Mouse (Mus musculus): ENCODE results near the gene Iapp. TPM values are rescaled to one million over a fixed set of nuclear protein-coding genes. Genes with fewer than 3 reads are reported as not detected.
A peak's percentile ranks its signal among the peaks of the same experiment; 100 is the strongest.

The Iapp gene
- total and polyA plus RNA-seq, 3 experiments = not detected

- Histone ChIP-seq H3K27ac (ENCODE audit: insufficient read depth, low read depth) (no peak overlapping the region), H3K9me3 (replicated peaks; ENCODE audit: low read length) (no peaks in the 10 kb centered on the region), H3K4me1 (ENCODE audit: control insufficient read depth in 1 of 2, insufficient read depth in 2 of 2) (peaks cover 0 to 2% of the 10 kb centered on the region in 2 experiments; a peak in 1 of 4 replicates), H3K36me3 (replicated peaks in 1 of 2; ENCODE audit: control insufficient read depth in 1 of 2, insufficient read depth in 1 of 2, low read length in 1 of 2) (no peaks in the 10 kb centered on the region), H3K4me3 (replicated peaks in 1 of 3; ENCODE audit: low read depth in 2 of 3, low read length in 2 of 3, poor library complexity in 1 of 3) (no peak overlapping the region), H3K9ac (ENCODE audit: insufficient read depth, low read depth) (no peak overlapping the region), H3K27me3 (replicated peaks) (peaks cover 3% of the 10 kb centered on the region), H3K79me2 (replicated peaks; ENCODE audit: control insufficient read depth, extremely low read depth, insufficient read depth, poor library complexity, severe bottlenecking) (no peaks in the 10 kb centered on the region), H3K4me2 (ENCODE audit: insufficient read depth, low read depth, poor library complexity, severe bottlenecking) (no peak overlapping the region)
- dilution Hi-C loops (cut with MboI; ENCODE audit: extremely low pct_ligation_motif_present, extremely low pct_unique_long_range_greater_than_20kb, low sequenced_read_pairs) (no loop called here), in situ Hi-C loops (cut with MboI; ENCODE audit: low pct_ligation_motif_present, low pct_unique_long_range_greater_than_20kb, low sequenced_read_pairs) (loop anchor here (25.0 kb wide), 1 partner anchor 173 kb away; the partner anchor contains the start of gene Ldhb)
- DNase-seq (ENCODE audit: extremely low read depth) = no peak
- TF ChIP-seq MAFK (IDR thresholded peaks at IDR 0.05; ENCODE audit: insufficient replicate concordance, low read length) = no peak
- TF ChIP-seq USF1 (IDR thresholded peaks at IDR 0.05; ENCODE audit: low read depth, low read length) = no peak
- TF ChIP-seq POLR2AphosphoS2 (IDR thresholded peaks at IDR 0.05; ENCODE audit: low read depth, low read length) = no peak
- TF ChIP-seq BHLHE40 (IDR thresholded peaks at IDR 0.05; ENCODE audit: low read depth, low read length) = no peak
- no peak for TF ChIP-seq NELFE (IDR thresholded peaks at IDR 0.05; ENCODE audit: low read depth, low read length)
- TF ChIP-seq ZKSCAN1 (IDR thresholded peaks at IDR 0.05; ENCODE audit: borderline replicate concordance, low read depth, low read length) = no peak
- TF ChIP-seq NRF1 (IDR thresholded peaks at IDR 0.05; ENCODE audit: low read depth, low read length) = no peak
- TF ChIP-seq ETS1 (conservative IDR thresholded peaks at IDR 0.05; ENCODE audit: low read depth, low read length) = no peak
Measured at GRCm38 (mm10) chr6:142339576-142339975, 41.4 kb downstream of the Iapp start.

- dilution Hi-C loops (cut with MboI; ENCODE audit: extremely low pct_ligation_motif_present, extremely low pct_unique_long_range_greater_than_20kb, low sequenced_read_pairs) = no loop called here
- DNase-seq (ENCODE audit: extremely low read depth) = peak; percentile 64
- H3K27ac ChIP-seq (ENCODE audit: insufficient read depth, low read depth) = no peak overlapping the region
- H3K4me2 ChIP-seq (ENCODE audit: insufficient read depth, low read depth, poor library complexity, severe bottlenecking) = no peak overlapping the region
- peaks cover 4 to 17% of the 10 kb centered on the region in 2 experiments for H3K4me1 ChIP-seq (ENCODE audit: control insufficient read depth in 1 of 2, insufficient read depth in 2 of 2)
- H3K9ac ChIP-seq (ENCODE audit: insufficient read depth, low read depth) = no peak overlapping the region
- no peak overlapping the region for H3K4me3 ChIP-seq (replicated peaks in 1 of 3; ENCODE audit: low read depth in 2 of 3, low read length in 2 of 3, poor library complexity in 1 of 3)
- peaks cover 3% of the 10 kb centered on the region for H3K27me3 ChIP-seq (replicated peaks)
- in situ Hi-C loops (cut with MboI; ENCODE audit: low pct_ligation_motif_present, low pct_unique_long_range_greater_than_20kb, low sequenced_read_pairs) = loop anchor here (25.0 kb wide), 1 partner anchor 169 kb away; the partner anchor contains the start of gene Ldhb
- no peaks in the 10 kb centered on the region for H3K79me2 ChIP-seq (replicated peaks; ENCODE audit: control insufficient read depth, extremely low read depth, insufficient read depth, poor library complexity, severe bottlenecking)
- H3K9me3 ChIP-seq (replicated peaks; ENCODE audit: low read length) = no peaks in the 10 kb centered on the region
- H3K36me3 ChIP-seq (replicated peaks in 1 of 2; ENCODE audit: control insufficient read depth in 1 of 2, insufficient read depth in 1 of 2, low read length in 1 of 2) = peaks cover under 1 to 11% of the 10 kb centered on the region in 2 experiments
- TF ChIP-seq RAD21 (IDR thresholded peaks at IDR 0.05; ENCODE audit: low read depth, low read length) = peak; percentile 65
- no peak for TF ChIP-seq MXI1 (IDR thresholded peaks at IDR 0.05; ENCODE audit: low read depth, low read length)
- no peak for TF ChIP-seq IRF4 (IDR thresholded peaks at IDR 0.05; ENCODE audit: low read depth, low read length)
- no peak for TF ChIP-seq JUND (conservative IDR thresholded peaks at IDR 0.05; ENCODE audit: low read depth, low read length)
- TF ChIP-seq MYC (IDR thresholded peaks at IDR 0.05; ENCODE audit: low read depth, low read length) = peak; percentile 88
- no peak for TF ChIP-seq CHD2 (IDR thresholded peaks at IDR 0.05; ENCODE audit: low read length)
- TF ChIP-seq SMC3 (IDR thresholded peaks at IDR 0.05; ENCODE audit: low read depth, low read length) = peak; percentile 56
- TF ChIP-seq USF2 (conservative IDR thresholded peaks at IDR 0.05; ENCODE audit: low read depth, low read length) = no peak
- TF ChIP-seq MAZ (IDR thresholded peaks at IDR 0.05; ENCODE audit: low read depth, low read length) = no peak
- TF ChIP-seq TCF12 (IDR thresholded peaks at IDR 0.05; ENCODE audit: low read depth, low read length) = no peak
- TF ChIP-seq BHLHE40 (IDR thresholded peaks at IDR 0.05; ENCODE audit: low read depth, low read length) = no peak
- TF ChIP-seq CTCF (conservative IDR thresholded peaks at IDR 0.05 in 1 of 2, IDR thresholded peaks at IDR 0.05 in 1 of 2; ENCODE audit: low read depth in 2 of 2, low read length in 2 of 2) = peak; percentile 67 to 69
- TF ChIP-seq ZC3H11A (IDR thresholded peaks at IDR 0.05; ENCODE audit: low read depth, low read length) = no peak
Measured at GRCm38 (mm10) chr6:142343561-142343960, 45.3 kb downstream of the Iapp start.
